Mouse (Mus musculus) lung, postnatal 4 days (tissue): ENCODE results near the gene Tcf7l2.

ENCODE experiments used
- DNase-seq, 2 experiments: peaks; one replicate each; pipeline ENCODE4 v3.0.0; 2021

Tcf7l2 gene

GRCm38 (mm10) chr19:55759006-55759405 lies 17.4 kb downstream of the Tcf7l2 start:
- no peak for DNase-seq

GRCm38 (mm10) chr19:55761086-55761485 lies 19.5 kb downstream of the Tcf7l2 start:
- no peak for DNase-seq

- no peak for DNase-seq
Observed at GRCm38 (mm10) chr19:55762187-55762586, 20.6 kb downstream of the Tcf7l2 start.

GRCm38 (mm10) chr19:55765814-55766213 lies 24.2 kb downstream of the Tcf7l2 start:
- DNase-seq, result no peak

GRCm38 (mm10) chr19:55767104-55767503 lies 25.5 kb downstream of the Tcf7l2 start:
- no peak for DNase-seq

- DNase-seq, result no peak
Observed at GRCm38 (mm10) chr19:55767579-55767978, 26.0 kb downstream of the Tcf7l2 start.

GRCm38 (mm10) chr19:55768246-55768645 lies 26.6 kb downstream of the Tcf7l2 start:
- DNase-seq, result no peak

- DNase-seq, result no peak
Observed at GRCm38 (mm10) chr19:55768889-55769288, 27.3 kb downstream of the Tcf7l2 start.

- no peak for DNase-seq
Observed at GRCm38 (mm10) chr19:55774334-55774733, 32.7 kb downstream of the Tcf7l2 start.

GRCm38 (mm10) chr19:55774824-55775223 lies 33.2 kb downstream of the Tcf7l2 start:
- no peak for DNase-seq

GRCm38 (mm10) chr19:55779871-55780270 lies 38.3 kb downstream of the Tcf7l2 start:
- DNase-seq, result no peak

- no peak for DNase-seq
Observed at GRCm38 (mm10) chr19:55781087-55781486, 39.5 kb downstream of the Tcf7l2 start.

- peak; percentile 34 to 41 for DNase-seq
Observed at GRCm38 (mm10) chr19:55781681-55782080, 40.1 kb downstream of the Tcf7l2 start.

- peak; percentile 57 to 74 for DNase-seq
Observed at GRCm38 (mm10) chr19:55784796-55785418, 43.3 kb downstream of the Tcf7l2 start.

GRCm38 (mm10) chr19:55787420-55787819 lies 45.8 kb downstream of the Tcf7l2 start:
- no peak for DNase-seq

- no peak for DNase-seq
Observed at GRCm38 (mm10) chr19:55788285-55788904, 46.8 kb downstream of the Tcf7l2 start.

- no peak for DNase-seq
Observed at GRCm38 (mm10) chr19:55788905-55789295, 47.3 kb downstream of the Tcf7l2 start.

GRCm38 (mm10) chr19:55789838-55790237 lies 48.2 kb downstream of the Tcf7l2 start:
- DNase-seq, result no peak

- no peak for DNase-seq
Observed at GRCm38 (mm10) chr19:55791293-55791692, 49.7 kb downstream of the Tcf7l2 start.

GRCm38 (mm10) chr19:55791886-55792285 lies 50.3 kb downstream of the Tcf7l2 start:
- no peak for DNase-seq

- DNase-seq, result no peak
Observed at GRCm38 (mm10) chr19:55792571-55792970, 51.0 kb downstream of the Tcf7l2 start.

- DNase-seq, result no peak
Observed at GRCm38 (mm10) chr19:55793029-55793428, 51.4 kb downstream of the Tcf7l2 start.

GRCm38 (mm10) chr19:55794194-55794945 lies 52.8 kb downstream of the Tcf7l2 start:
- no peak for DNase-seq

GRCm38 (mm10) chr19:55794946-55795340 lies 53.3 kb downstream of the Tcf7l2 start:
- no peak for DNase-seq
